Mouse (Mus musculus) kidney, postnatal 25 days (tissue): ENCODE results near the gene Nup107.
"Not testable (repeated sequence)": the region's sequence is repeated elsewhere in the genome, so short reads cannot be mapped to it uniquely, and the experiment has no call there.

ENCODE experiments used
- DNase-seq, 2 experiments: peaks; one replicate each; pipeline ENCODE4 v3.0.0; 2021; ENCODE audit warnings: mixed read lengths in 2 of 2

Gene Nup107

DNA sequence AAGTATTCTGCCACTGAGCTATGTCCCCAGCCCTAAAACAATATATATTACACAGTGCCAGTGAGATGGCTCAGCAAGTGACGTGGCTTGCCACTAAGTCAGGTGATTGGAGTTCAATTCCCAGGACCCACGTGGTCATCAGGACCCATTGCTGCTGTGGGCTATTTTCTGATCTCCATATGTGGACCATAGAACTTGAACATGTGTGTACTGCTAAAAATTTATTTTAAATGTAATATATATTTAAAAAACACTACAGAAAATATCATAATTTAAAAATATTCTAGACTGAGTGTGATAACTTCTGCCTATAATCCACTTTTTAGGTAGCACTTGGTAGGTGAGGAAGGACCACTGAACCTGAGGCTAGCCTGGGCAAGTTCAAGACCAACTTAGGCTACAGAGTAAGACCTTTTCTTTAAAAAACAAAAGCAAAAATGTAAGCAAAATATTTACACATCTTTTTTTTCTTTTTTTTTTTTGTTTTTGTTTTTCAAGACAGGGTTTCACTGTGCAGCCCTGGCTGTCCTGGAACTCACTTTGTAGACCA is 30.1 kb downstream of the Nup107 start:
- DNase-seq = no peak

DNA sequence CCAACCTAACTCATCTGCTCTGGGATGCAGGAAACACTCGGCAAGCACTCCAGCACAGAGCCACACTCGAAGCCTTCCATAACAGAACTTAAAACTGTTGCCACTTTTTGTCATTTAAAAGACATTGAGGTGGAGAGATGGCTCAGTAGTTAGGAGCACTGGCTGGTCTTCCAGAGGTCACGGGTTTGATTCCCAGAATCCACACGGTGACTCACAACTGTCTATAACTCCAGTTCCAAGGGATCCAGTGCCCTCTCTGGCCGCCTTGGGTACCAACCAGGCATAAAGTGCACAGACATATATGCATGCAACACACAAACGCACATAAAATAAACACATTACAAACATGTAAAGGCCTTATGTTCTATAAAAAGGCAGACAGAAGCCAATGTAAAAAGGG is 31.0 kb downstream of the Nup107 start:
- DNase-seq = no peak

DNA sequence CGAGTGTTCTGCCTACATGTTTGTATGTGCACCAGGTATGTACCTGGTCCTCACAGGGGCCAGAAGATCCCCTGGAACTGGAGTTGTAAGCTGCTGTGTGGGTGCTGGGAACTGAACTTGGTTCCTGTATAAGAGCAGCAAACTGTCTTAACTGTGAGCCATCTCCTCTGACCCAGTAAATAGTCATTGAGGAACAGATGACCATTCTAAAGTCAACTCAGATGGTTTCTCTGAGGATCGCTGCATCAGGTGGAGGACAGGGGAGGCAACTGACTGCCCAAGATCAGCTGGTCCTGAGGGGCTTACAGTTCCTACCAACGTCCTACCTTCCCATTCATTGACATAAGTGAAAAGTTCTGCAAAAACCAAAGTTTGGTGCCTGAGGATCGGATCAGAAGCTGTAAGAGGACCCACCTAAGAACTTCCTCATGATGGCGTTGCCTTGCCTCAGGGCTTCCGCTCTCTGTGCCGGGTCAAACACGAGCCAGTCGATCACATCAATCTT is 31.6 kb downstream of the Nup107 start:
- no peak for DNase-seq

DNA sequence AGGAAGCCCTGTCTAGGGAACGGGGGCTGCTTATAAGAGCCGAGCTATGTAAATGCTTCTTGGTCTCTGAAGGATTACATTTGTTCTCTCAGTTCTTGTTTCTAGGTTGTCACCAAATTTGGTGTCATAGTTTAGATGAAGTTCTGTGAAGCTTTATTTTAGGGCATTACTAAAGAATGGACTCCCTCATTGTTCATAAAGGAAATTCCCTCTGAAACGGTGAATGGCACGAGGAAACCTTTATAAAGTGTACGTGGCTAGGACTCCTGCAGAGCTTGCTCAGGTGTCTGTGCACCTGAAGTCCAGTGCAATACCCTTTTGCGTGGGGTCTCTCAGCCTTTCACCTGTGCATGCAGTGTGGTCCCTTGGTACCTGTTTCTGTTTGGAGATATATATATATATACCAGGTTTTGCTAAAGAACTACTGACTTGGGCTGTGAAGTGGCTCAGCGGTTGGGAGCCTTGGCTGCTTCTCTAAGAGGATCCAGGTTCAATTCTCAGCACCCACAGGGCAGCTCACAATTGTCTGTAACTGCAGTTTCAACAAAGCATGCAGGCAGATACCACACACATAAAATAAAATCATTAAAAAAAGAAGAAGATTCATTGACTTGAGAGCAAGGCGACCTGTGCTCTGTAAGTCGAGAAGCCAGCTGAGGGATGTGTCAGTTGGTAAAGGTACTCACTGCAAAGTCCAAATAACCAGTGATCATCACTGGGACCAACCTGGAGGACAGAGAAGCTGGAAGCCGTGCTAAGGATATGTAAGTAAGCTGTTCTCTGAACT is 32.5 kb downstream of the Nup107 start:
- no peak for DNase-seq

DNA sequence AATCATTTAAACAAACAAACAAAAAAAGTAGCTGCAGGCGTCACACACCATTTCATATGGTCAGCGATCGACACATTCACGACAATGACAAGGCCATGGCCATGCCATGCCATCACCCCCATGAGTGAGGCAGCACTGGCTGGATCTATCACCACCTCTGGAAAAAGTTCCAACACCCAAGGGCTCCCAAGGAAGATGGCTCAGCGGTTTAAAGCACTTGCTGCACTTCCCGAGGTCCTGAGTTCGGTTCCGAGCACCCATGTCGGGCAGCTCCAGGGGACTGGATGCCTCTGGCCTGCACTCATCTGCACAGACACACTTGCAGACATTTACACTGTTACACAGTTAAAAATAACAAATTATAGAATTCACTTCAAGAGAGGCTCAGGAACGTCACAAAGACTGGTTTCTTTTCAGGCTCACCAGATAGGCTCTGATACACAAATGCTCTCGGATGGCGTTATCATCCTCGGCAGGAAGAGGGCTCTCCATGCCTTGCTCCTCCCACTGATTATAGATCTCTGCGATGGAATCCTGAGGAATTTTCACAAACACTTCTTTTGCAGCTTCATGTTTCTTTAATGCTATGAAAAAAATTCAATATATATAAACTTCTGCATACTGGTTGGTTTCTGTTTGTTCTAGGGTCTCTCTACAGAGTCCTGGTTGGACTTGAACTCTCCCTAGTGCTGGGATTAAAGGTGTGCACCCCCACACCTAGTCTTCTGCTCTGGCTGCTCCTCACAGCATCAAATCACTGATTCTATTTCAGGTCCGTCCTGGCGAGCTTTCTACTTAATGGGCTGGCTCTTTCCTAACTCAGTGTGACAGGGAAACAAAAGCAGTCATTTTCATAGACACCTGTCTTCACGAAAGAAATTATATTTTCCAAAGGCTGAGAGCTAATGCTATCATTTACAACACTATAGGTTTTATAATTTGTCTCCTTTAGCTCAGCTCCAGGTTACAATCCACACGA is 33.5 kb downstream of the Nup107 start:
- no peak for DNase-seq

DNA sequence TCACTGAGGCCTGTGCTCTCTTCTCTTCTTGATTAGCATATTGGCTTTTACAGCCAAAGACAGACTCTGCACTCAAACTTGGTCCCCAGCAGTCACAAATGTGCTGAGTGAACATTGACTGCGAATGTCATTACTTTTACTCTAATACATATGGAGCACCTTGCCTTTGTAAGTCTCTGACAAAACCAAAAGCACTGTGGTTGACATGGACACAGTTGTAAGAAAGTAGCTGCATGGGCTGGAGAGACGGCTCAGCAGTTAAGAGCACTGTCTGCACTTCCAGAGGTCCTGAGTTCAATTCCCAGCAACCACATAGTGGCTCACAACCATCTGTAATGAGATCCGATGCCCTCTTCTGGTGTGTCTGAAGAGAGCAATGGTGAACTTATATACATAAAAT is 34.2 kb downstream of the Nup107 start:
- DNase-seq = not testable (repeated sequence)

DNA sequence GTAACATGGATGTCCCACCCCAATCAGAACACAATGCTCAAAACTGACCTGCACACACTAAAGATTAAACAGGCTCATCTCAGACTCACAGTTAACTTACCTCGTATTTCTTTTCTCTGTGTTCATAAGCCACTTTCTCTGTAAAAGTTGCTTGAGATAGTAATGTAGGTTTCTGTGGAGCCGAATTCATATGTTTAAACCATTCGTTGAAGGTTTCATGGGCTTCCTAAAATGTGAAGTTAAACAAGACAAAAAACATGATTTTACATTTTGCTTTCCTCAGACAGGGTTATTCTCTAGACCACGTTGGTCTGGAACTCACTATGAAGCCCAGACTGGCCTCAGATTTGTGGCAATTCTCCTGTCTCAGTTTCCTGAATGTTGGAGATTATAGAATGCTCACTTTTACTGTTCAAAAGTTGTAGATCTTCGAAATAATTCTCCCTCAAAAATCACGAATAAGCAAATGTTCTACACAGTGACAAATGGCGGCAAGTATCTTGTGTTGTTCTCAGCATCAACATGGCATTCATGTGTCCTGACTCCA is 34.6 kb downstream of the Nup107 start:
- DNase-seq = no peak

DNA sequence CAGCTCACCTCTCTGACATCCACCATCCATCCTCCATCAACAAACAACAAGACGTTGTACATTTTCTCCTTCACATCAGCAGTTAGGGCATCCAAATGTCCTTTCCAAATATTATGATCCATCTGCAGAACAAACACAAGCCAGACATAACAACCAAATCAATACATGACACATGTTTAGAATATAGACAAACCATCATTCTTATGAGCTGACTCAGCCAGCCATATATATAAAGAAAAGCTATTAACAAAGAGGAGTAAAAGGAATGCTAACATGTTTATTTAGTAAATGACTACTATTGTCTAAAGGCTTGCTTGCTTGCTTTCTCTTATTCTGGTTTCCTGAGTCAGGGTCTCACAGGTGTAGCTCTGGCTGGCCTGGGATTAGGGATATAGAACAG is 35.2 kb downstream of the Nup107 start:
- DNase-seq = no peak

DNA sequence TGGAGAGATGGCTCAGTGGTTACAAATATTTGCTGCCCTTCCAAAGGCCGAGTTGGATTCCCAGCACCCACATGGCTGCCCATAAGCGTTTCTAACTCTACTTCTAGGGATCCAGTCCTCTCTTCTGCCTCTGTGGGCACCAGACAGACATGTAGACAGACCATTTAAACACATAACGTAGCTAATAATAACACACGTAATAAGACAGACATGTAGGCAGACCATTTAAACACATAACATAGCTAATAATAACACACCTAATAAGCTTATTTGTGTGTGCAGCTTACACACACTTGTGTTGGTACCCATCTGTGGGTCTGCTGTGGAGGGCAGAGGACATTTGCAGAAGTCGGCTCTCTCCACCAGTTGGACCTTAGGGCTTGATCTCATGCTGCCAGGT is 35.7 kb downstream of the Nup107 start:
- no peak for DNase-seq

DNA sequence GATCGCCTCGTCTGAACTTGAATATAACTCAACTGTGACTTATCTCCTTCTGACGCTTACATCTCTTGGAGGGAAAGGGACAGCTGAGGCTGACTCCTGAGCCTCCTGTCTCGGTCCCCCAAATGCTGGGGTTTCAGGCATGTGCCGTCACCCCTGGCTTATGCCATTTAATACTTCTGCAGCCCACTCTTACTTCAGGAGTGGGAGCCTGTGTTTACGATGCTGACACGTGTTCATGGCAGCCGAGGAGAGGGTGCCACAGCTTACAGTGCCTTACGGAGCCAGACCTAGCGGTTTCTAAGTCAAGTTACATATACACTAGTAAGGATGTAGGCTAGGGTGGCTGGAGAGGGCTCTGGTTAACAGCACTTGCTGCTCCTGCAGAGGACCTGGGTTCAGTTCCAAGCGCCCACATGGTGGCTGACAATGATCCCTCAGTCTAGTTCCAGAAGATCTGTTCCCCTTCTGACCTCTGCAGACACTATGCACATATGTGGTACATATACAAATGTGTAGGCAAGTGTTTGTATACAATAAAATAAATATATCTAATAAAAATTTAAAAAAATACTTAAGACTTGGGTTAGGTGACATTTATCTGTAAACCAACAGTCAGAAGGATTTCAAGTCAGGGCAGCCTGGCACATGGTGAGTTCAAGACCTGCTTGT is 36.6 kb downstream of the Nup107 start:
- no peak for DNase-seq

DNA sequence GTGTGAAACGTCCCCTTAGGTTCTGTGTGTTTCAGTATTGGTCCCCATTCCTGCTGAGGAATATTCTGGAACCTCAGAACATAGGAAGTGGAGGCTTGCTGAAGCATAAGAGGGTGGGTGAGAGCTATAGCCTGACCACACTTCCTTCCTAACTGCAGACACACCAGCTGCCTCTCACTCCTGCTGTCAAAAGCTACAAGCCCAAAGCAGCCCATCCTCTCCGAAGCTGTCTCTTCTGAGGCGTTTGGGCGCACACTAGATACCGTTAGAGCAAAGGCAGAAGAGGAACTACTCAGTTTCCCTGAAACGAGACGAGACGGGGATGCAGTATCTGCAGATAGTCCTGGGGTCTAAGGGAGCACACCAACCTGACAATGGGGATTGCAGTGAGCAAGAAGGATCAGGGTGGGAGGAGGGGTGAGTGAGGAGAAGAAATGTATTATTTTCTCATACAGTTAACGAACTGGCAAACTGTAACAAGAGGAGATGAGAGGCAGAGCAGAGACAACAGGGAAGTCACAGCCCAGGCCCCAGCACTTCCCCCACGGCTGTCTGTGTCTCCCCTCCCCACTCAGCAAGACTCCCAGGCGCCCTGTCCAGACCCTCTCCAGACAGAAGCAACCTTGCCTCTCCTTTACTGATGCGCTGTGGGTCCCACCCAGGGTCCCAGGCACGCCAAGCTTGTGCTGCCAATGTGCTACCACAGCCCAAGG is 37.3 kb downstream of the Nup107 start:
- DNase-seq = no peak

DNA sequence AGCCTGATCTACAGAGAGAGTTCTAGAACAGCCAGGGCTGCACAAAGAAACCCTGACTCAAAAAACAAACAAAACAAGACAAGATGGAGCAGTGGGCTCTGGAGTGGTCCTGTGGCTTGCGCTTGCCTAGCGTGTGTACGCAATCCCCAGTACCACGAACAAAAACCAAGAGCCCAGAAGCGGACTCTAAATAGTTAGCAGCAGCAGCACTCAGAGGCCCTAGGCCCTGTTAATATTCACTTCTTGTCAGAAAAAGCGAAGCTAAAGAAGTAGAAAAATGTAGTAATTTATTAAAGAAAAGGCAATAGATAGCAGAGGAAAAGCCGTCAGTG is 37.9 kb downstream of the Nup107 start:
- DNase-seq = no peak

DNA sequence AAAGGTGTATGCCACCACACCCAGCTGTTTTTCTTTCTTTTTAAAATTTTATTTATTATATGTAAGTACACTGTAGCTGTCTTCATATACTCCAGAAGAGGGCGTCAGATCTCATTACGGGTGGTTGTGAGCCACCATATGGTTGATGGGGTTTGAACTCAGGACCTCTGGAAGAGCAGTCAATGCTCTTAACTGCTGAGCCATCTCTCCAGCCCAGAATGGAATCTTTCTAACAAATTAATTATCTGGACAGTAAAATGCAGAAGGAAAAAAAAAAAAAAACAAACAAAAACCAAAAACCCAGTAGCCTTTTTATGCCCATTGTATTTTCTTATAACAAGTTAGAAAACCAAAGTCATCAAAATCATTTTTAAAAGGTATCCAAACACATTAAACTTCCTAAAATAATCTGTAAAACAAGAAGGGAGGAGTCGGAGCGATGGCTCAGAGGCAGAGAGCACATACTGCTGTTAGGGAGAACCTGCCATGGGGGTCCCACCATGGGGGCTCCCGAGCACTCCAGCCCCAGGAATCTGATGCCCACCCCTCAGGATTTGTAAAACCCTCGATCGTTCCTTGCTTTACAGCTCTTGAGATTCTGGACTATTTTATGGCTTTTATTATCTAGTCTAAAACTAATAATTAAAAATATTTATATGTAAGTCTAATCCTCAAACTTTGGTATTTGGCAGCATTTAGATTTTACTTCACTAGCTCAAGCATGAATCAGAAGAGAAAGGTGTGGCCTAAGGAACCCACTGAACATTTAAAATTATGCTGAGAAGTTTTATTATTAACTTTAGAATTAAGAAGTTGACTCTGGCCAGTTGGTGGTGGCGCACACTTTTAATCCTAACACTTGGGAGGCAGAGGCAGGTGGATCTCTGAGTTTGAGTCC is 38.5 kb downstream of the Nup107 start:
- DNase-seq = no peak

DNA sequence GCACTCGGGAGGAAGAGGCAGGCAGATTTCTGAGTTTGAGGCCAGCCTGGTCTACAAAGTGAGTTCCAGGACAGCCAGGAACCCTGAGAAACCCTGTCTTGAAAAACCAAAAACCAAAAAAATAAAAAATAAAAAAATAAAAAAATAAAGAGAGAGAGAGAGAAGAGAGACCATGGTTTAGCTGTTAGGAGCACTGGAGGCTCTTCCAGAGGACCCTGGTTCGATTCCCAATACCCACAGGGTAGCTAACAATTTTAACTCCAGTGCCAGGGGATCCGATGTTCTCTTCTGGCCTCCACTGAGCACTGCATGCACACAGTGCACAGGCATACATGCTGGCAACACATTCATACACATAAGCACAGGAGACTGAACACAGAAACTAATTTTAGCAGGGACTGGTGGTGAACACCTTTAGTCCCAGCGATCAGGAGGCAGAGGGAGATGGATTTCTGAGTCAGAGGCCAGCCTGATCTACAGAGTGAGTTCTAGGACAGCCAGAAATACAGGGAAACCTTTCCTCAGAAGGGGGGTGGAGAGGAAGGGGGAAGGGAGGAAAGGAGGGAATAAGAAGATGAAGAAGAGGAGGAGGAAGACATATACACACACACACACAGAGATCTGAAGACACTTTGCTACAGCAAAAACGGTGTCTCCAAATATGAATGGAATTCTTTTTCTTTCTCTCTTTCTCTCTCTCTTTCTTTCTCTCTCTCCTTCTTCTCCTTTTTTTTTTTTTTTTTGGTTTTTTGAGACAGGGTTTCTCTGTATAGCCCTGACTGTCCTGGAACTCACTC is 39.5 kb downstream of the Nup107 start:
- no peak for DNase-seq

DNA sequence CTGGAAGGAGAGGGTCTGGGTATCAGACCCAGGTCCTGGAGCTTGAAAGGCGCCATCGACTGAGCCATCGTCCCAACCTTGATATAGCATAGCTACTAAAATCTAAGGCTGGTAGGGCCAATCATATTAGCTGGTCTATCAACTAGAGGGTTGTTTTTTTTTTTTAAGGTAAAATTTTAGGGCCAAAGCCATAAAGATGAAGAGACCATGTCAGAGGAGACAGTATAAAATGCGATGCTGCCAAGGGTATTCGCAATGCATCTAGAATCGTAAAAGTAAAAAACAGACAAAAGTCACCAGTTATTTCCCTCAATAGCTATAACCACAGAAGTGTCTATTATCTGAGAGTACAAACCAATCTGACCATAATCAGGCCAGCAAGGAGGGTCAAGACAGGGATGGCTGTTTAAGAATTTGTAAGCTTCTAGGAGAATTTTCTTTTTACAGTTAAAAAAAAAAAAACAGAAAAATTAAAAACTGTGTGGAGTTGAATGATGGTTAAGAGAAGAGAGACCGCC is 40.1 kb downstream of the Nup107 start:
- DNase-seq = no peak

DNA sequence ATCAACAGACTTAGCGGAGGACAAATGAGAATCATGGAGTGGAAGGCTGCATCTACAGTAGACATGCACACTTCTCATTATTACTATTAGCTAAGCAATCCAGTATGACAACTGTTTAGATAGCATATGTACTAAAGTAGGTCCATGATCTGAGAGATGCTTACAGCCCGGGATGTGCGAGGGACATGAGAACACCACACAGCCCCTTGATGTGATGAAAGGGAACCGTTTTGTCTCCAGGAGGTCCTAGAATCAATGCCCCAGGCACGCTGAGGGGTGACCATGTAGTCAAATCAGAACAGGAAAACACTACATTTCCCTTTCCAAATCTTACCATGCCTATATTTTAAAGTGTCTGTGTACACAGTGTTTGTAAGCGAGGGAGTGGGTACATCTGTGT is 40.8 kb downstream of the Nup107 start:
- DNase-seq = no peak

DNA sequence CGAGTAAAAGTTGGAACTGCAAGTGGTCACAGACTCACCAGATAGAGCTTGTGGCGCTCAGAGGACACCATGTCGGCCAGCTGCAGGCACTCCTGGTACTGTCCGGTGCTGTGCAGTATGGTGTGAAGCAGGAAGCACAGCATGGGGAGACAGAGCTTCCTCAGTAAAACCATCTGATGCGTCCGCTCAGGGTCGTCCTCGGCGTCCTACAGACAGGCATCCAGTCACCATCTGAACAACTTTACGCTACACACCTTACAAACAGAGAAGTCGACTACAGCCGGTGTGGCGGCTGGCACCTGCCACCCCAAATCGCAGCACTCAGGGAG is 41.3 kb downstream of the Nup107 start:
- no peak for DNase-seq

DNA sequence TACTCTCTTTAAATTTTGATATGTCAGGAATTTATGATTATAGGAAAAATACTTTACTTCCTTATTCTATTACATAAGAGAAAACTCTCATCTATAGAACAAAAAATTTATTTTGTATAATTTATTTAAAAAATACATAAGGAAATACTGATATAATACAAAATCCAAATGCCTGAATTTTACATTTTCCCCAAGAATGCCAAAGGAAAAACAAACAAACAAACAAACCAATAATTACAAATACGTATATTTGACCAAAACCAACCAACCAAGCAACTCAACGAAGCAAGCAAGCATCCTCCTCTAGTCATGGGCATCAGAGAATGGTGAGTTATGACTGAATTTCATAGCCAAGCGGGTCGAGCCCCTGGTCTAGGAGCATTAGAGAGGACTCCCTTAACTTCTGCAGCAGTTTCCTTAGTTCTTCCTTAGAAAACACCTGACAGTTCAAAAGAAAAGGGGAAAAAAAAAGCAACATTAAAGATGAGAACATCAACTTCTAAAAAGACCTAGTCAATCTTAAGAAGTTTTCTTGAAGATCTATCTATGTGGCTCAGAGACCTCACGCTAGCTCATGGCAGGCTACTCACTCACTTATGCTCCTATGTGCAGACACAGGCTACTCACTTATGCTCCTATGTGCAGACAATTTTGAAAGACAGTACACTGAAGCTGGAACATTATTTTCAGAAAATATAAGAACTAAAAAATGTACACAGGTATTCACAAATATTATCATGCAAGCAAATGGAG is 41.8 kb downstream of the Nup107 start:
- no peak for DNase-seq

DNA sequence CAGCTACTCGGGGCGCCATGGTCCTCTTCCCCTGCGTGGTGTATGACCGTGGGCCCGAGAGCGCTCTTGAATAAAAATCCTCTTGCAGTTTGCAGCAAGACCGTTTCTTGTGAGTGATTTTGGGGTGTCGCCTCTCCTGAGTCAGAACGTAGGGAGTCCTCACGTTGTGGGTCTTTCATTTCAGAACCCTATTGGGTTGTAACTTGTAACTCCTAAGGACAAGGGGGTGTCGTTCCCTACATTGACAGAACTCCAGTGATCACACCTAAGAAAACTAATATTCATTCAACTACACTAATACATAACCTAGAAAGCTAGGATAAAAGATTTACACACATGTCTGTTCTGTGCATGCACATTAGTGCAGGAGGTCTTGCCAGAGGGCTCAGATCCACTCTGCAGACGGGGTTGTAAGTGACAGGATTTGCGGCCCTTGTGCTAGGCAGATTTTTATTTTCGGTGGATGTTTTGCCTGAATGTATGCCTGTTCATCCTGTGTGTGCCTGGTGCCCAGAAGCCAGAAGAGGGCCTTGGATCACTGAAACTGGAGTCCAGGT is 42.6 kb downstream of the Nup107 start:
- DNase-seq = no peak
